Mouse (Mus musculus): ENCODE data around the gene Akirin1. TPM values are rescaled to one million over a fixed set of nuclear protein-coding genes. Genes with fewer than 3 reads are reported as not detected.

The Akirin1 gene
- total and polyA plus RNA-seq, 3 experiments: 27.9 to 52.1 (median 35.6) TPM

GRCm38 (mm10) chr4:123692071-123692470 lies 58.1 kb downstream of the Akirin1 start:
- no peak for DNase-seq (ENCODE audit: extremely low read depth)
- H3K9ac ChIP-seq (ENCODE audit: insufficient read depth, low read depth): no peak overlapping the region
- H3K4me3 ChIP-seq (replicated peaks in 1 of 3; ENCODE audit: low read depth in 2 of 3, low read length in 2 of 3, poor library complexity in 1 of 3): no peak overlapping the region
- TF ChIP-seq TBP (conservative IDR thresholded peaks at IDR 0.05; ENCODE audit: low read depth, low read length) (no peak), ZKSCAN1 (IDR thresholded peaks at IDR 0.05; ENCODE audit: borderline replicate concordance, low read depth, low read length) (no peak), HCFC1 (IDR thresholded peaks at IDR 0.05; ENCODE audit: low read depth, low read length) (no peak), PAX5 (IDR thresholded peaks at IDR 0.05; ENCODE audit: low read length) (no peak), ETS1 (conservative IDR thresholded peaks at IDR 0.05; ENCODE audit: low read depth, low read length) (no peak), JUN (IDR thresholded peaks at IDR 0.05; ENCODE audit: insufficient read depth, low read depth, low read length) (no peak), E2F4 (IDR thresholded peaks at IDR 0.05; ENCODE audit: insufficient replicate concordance, low read depth, low read length) (no peak), MAX (IDR thresholded peaks at IDR 0.05; ENCODE audit: low read length) (no peak), SMC3 (IDR thresholded peaks at IDR 0.05; ENCODE audit: low read depth, low read length) (no peak), POLR2AphosphoS2 (IDR thresholded peaks at IDR 0.05; ENCODE audit: low read depth, low read length) (no peak), MXI1 (IDR thresholded peaks at IDR 0.05; ENCODE audit: low read depth, low read length) (no peak), RAD21 (IDR thresholded peaks at IDR 0.05; ENCODE audit: low read depth, low read length) (no peak), MAZ (IDR thresholded peaks at IDR 0.05; ENCODE audit: low read depth, low read length) (no peak), MEF2A (IDR thresholded peaks at IDR 0.05; ENCODE audit: borderline replicate concordance, low read depth, low read length) (no peak), IRF4 (IDR thresholded peaks at IDR 0.05; ENCODE audit: low read depth, low read length) (no peak), SIN3A (IDR thresholded peaks at IDR 0.05; ENCODE audit: low read length) (no peak), UBTF (IDR thresholded peaks at IDR 0.05; ENCODE audit: low read depth, low read length) (no peak), JUND (conservative IDR thresholded peaks at IDR 0.05; ENCODE audit: low read depth, low read length) (no peak), BHLHE40 (IDR thresholded peaks at IDR 0.05; ENCODE audit: low read depth, low read length) (no peak)
- dilution Hi-C loops (cut with MboI; ENCODE audit: extremely low pct_ligation_motif_present, extremely low pct_unique_long_range_greater_than_20kb, low sequenced_read_pairs) (no loop called here), in situ Hi-C loops (cut with MboI; ENCODE audit: low pct_ligation_motif_present, low pct_unique_long_range_greater_than_20kb, low sequenced_read_pairs) (no loop called here)
- no peaks in the 10 kb centered on the region; a peak in 1 of 4 replicates for H3K4me1 ChIP-seq (ENCODE audit: control insufficient read depth in 1 of 2, insufficient read depth in 2 of 2)
- H3K36me3 ChIP-seq (replicated peaks in 1 of 2; ENCODE audit: control insufficient read depth in 1 of 2, insufficient read depth in 1 of 2, low read length in 1 of 2): no peaks in the 10 kb centered on the region
- H3K4me2 ChIP-seq (ENCODE audit: insufficient read depth, low read depth, poor library complexity, severe bottlenecking): no peak overlapping the region
- H3K79me2 ChIP-seq (replicated peaks; ENCODE audit: control insufficient read depth, extremely low read depth, insufficient read depth, poor library complexity, severe bottlenecking): no peaks in the 10 kb centered on the region
- no peak overlapping the region for H3K27ac ChIP-seq (ENCODE audit: insufficient read depth, low read depth)
- H3K27me3 ChIP-seq (replicated peaks): peaks cover 21% of the 10 kb centered on the region
- no peaks in the 10 kb centered on the region for H3K9me3 ChIP-seq (replicated peaks; ENCODE audit: low read length)

GRCm38 (mm10) chr4:123690311-123690710 lies 59.8 kb downstream of the Akirin1 start:
- peaks cover 38% of the 10 kb centered on the region for H3K27me3 ChIP-seq (replicated peaks)
- H3K36me3 ChIP-seq (replicated peaks in 1 of 2; ENCODE audit: control insufficient read depth in 1 of 2, insufficient read depth in 1 of 2, low read length in 1 of 2): no peaks in the 10 kb centered on the region
- no peak for DNase-seq (ENCODE audit: extremely low read depth)
- peaks cover 5% of the 10 kb centered on the region for H3K9me3 ChIP-seq (replicated peaks; ENCODE audit: low read length)
- H3K27ac ChIP-seq (ENCODE audit: insufficient read depth, low read depth): no peak overlapping the region
- H3K4me3 ChIP-seq (replicated peaks in 1 of 3; ENCODE audit: low read depth in 2 of 3, low read length in 2 of 3, poor library complexity in 1 of 3): no peak overlapping the region
- dilution Hi-C loops (cut with MboI; ENCODE audit: extremely low pct_ligation_motif_present, extremely low pct_unique_long_range_greater_than_20kb, low sequenced_read_pairs): no loop called here
- no peaks in the 10 kb centered on the region for H3K79me2 ChIP-seq (replicated peaks; ENCODE audit: control insufficient read depth, extremely low read depth, insufficient read depth, poor library complexity, severe bottlenecking)
- H3K9ac ChIP-seq (ENCODE audit: insufficient read depth, low read depth): no peak overlapping the region
- TF ChIP-seq NRF1 (IDR thresholded peaks at IDR 0.05; ENCODE audit: low read depth, low read length): no peak
- no peak for TF ChIP-seq USF1 (IDR thresholded peaks at IDR 0.05; ENCODE audit: low read depth, low read length)
- no peak for TF ChIP-seq MAZ (IDR thresholded peaks at IDR 0.05; ENCODE audit: low read depth, low read length)
- TF ChIP-seq ZC3H11A (IDR thresholded peaks at IDR 0.05; ENCODE audit: low read depth, low read length): no peak
- no peak for TF ChIP-seq MXI1 (IDR thresholded peaks at IDR 0.05; ENCODE audit: low read depth, low read length)
- no peak for TF ChIP-seq E2F4 (IDR thresholded peaks at IDR 0.05; ENCODE audit: insufficient replicate concordance, low read depth, low read length)
- TF ChIP-seq JUN (IDR thresholded peaks at IDR 0.05; ENCODE audit: insufficient read depth, low read depth, low read length): no peak
- TF ChIP-seq MEF2A (IDR thresholded peaks at IDR 0.05; ENCODE audit: borderline replicate concordance, low read depth, low read length): no peak
- no peak for TF ChIP-seq JUND (conservative IDR thresholded peaks at IDR 0.05; ENCODE audit: low read depth, low read length)
- TF ChIP-seq TCF12 (IDR thresholded peaks at IDR 0.05; ENCODE audit: low read depth, low read length): no peak
- no peak for TF ChIP-seq USF2 (conservative IDR thresholded peaks at IDR 0.05; ENCODE audit: low read depth, low read length)
- no peak for TF ChIP-seq IRF4 (IDR thresholded peaks at IDR 0.05; ENCODE audit: low read depth, low read length)
- no peak for TF ChIP-seq PAX5 (IDR thresholded peaks at IDR 0.05; ENCODE audit: low read length)
- TF ChIP-seq ETS1 (conservative IDR thresholded peaks at IDR 0.05; ENCODE audit: low read depth, low read length): no peak
- TF ChIP-seq EP300 (IDR thresholded peaks at IDR 0.05; ENCODE audit: low read length): no peak
- no peak for TF ChIP-seq CHD1 (IDR thresholded peaks at IDR 0.05; ENCODE audit: low read depth, low read length)
- TF ChIP-seq BHLHE40 (IDR thresholded peaks at IDR 0.05; ENCODE audit: low read depth, low read length): no peak
- TF ChIP-seq ZMIZ1 (IDR thresholded peaks at IDR 0.05; ENCODE audit: low read depth, low read length): no peak
- TF ChIP-seq CTCF (conservative IDR thresholded peaks at IDR 0.05 in 1 of 2, IDR thresholded peaks at IDR 0.05 in 1 of 2; ENCODE audit: low read depth in 2 of 2, low read length in 2 of 2): no peak
- TF ChIP-seq RCOR1 (conservative IDR thresholded peaks at IDR 0.05; ENCODE audit: low read depth, low read length): no peak
- H3K4me1 ChIP-seq (ENCODE audit: control insufficient read depth in 1 of 2, insufficient read depth in 2 of 2): peaks cover 4 to 6% of the 10 kb centered on the region in 2 experiments; a peak in 3 of 4 replicates
- in situ Hi-C loops (cut with MboI; ENCODE audit: low pct_ligation_motif_present, low pct_unique_long_range_greater_than_20kb, low sequenced_read_pairs): no loop called here
- no peak overlapping the region for H3K4me2 ChIP-seq (ENCODE audit: insufficient read depth, low read depth, poor library complexity, severe bottlenecking)

Measured in CH12.LX (cell line).